Mouse (Mus musculus) kidney, adult 2 months (tissue): ENCODE measurements around the gene Cldn7. TPM values are rescaled to one million over a fixed set of nuclear protein-coding genes. Genes with fewer than 3 reads are reported as not detected.
A peak's percentile ranks its signal among the peaks of the same experiment; 100 is the strongest.

Experiments used
- DNase-seq: peaks from one replicate; pipeline ENCODE4 v3.0.0; 2021
- H3K27ac ChIP-seq: fragments of 200-500 bp; 2 replicates; pipeline ENCODE4 v1.5.1; 2012; ENCODE audit warnings: low read depth, low read length, control low read depth, inconsistent platforms; ENCODE audit not compliant: insufficient read depth
- H3K27me3 ChIP-seq: fragments of 200-500 bp; replicated peaks from 2 replicates; pipeline ENCODE4 v1.6.1; 2012; ENCODE audit warnings: mild to moderate bottlenecking, moderate library complexity, low read length, inconsistent platforms; ENCODE audit not compliant: control insufficient read depth, insufficient read depth
- H3K36me3 ChIP-seq: fragments of 200-500 bp; 2 replicates; pipeline ENCODE4 v1.6.1; 2012; ENCODE audit warnings: mild to moderate bottlenecking, moderate library complexity, low read length, inconsistent platforms; ENCODE audit not compliant: control insufficient read depth, insufficient read depth
- H3K4me1 ChIP-seq: fragments of 200-500 bp; 2 replicates; pipeline ENCODE4 v1.6.1; 2011; ENCODE audit warnings: low read length; ENCODE audit not compliant: control insufficient read depth, insufficient read depth
- H3K4me3 ChIP-seq: fragments of 200-500 bp; 2 replicates; pipeline ENCODE4 v1.5.1; 2011; ENCODE audit warnings: mild to moderate bottlenecking, low read depth, low read length, control low read depth; ENCODE audit not compliant: insufficient read depth
- CTCF ChIP-seq: fragments of 200-500 bp; conservative IDR thresholded peaks from 2 replicates; pipeline ENCODE4 v1.5.1; 2011; ENCODE audit warnings: low read depth, mild to moderate bottlenecking, control low read depth, low read length, moderate library complexity, mixed read lengths; ENCODE audit not compliant: insufficient read depth, insufficient read length
- POLR2A ChIP-seq: fragments of 200-500 bp; IDR thresholded peaks from one replicate; pipeline ENCODE4 v1.6.1; 2011; ENCODE audit warnings: low read depth, low read length, control low read depth
- WGBS: fragments of 180-500 bp; shearing (Covaris S2); methylation state at CpG from one replicate; pipeline ENCODE4 v1.1.7; 2018; 5-methylcytosine and 5-hydroxymethylcytosine counted together
- polyA plus RNA-seq: library from polyadenylated mRNA; depleted of rRNA; stranded (reverse); fragments of >200 nt; gene quantifications from 2 replicates; pipeline ENCODE4 v1.2.3, GENCODE M21; 2012

The Cldn7 gene
- polyA plus RNA-seq, 1 experiment: 40.0 TPM

- H3K27me3 ChIP-seq: no peaks in the 10 kb centered on the region
- peaks cover 2% of the 10 kb centered on the region for H3K36me3 ChIP-seq
- peak within 1 kb of the TSS; percentile 80 for H3K4me3 ChIP-seq
- under 1% methylated on average over 42 of the region's 43 CpGs for WGBS
- TF ChIP-seq CTCF (no peak), POLR2A (no peak)
- peaks cover 9% of the 10 kb centered on the region; the same call in 1 of the 2 replicates for H3K4me1 ChIP-seq
- H3K27ac ChIP-seq: peak within 1 kb of the TSS; percentile 89
- DNase-seq: no peak
These were observed 16.7 kb downstream of the Cldn7 start, which contains the start of gene Ctdnep1 for GRCm38 (mm10) chr11:69981141-69981762. Gene Ctdnep1, plus strand, starts transcription at chr11:69981156.

DNA sequence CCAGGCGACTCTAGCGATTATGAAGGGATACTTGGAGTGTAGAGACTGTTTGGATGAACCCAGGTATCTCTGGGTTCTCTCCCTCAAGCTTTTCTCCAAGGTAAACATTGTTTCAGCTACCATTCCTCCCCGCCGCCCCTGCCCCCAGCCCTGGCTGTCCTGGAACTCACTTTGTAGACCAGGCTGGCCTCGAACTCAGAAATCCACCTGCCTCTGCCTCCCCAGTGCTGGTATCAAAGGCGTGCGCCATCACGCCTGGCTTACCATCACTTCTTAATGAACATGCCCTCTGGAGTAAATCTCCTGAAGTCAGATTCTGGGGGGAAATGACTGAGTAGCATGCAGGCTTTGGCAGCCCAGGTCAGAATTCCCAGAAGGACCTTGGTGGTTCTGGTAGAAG is 17.6 kb downstream of the Cldn7 start, which contains the start of gene Elp5:
TSS of gene Elp5 (minus strand) at position 293 of the 400 bp plus-strand sequence.
- 0 out of 2 replicates have a peak within 1 kb of the TSS, but pooled peaks have one; percentile 7 for H3K27ac ChIP-seq
- H3K27me3 ChIP-seq: no peaks in the 10 kb centered on the region
- TF ChIP-seq POLR2A (no peak), CTCF (no peak)
- 41% methylated on average over 8 of the region's 8 CpGs for WGBS
- H3K4me1 ChIP-seq: peaks cover 9% of the 10 kb centered on the region; the same call in 1 of the 2 replicates
- peak within 1 kb of the TSS; percentile 80 for H3K4me3 ChIP-seq
- peaks cover 3% of the 10 kb centered on the region for H3K36me3 ChIP-seq
- no peak for DNase-seq

DNA sequence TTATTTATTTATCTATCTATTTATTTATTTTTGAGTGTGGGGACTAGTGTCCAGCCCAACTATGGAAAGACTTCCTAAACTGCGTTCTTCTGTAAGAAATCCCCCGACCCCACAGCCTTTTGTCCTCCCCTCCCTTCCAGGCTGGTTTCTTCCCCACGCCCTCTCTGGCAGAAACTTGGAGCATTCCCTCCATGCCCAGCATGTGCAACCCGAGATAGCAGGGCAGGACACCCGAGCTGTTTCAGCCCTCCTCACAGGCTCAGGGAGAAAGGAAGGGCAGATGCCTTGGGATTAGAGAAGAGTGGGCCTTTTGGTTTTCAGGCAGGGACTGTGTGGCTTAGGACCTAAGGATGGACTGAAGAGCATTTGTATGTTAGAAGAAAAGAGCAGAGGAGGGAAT is 18.3 kb downstream of the Cldn7 start:
- Histone ChIP-seq H3K4me3 (no peak overlapping the region), H3K27ac (no peak overlapping the region), H3K36me3 (peaks cover 3% of the 10 kb centered on the region), H3K4me1 (peaks cover 9% of the 10 kb centered on the region; the same call in 1 of the 2 replicates), H3K27me3 (no peaks in the 10 kb centered on the region)
- DNase-seq: no peak
- WGBS: 20% methylated on average over 5 of the region's 5 CpGs
- TF ChIP-seq POLR2A (no peak), CTCF (no peak)

DNA sequence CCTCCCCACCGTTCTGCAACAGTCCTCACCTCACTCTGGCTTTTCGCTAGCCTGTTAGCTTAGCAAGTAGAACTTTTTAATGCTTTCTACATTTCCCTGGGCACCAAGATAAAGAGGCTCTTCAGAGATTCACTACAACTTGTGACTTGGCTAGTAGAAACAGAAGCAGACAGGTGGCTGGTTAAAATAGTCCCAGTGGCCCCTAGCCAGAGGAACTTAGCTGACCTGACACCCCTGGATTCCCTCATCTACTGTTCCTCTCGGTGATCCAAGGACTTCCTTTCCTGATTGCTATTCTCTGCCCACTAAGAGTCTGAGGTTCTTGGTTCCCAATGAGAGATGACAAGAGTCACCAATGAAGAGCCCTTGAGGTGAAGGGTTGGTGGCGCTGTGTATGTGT is 18.8 kb downstream of the Cldn7 start:
- 65% methylated on average over 4 of the region's 4 CpGs for WGBS
- DNase-seq: no peak
- H3K27ac ChIP-seq: no peak overlapping the region
- no peak overlapping the region for H3K4me3 ChIP-seq
- TF ChIP-seq CTCF: no peak
- no peak for TF ChIP-seq POLR2A
- peaks cover 9% of the 10 kb centered on the region; the same call in 1 of the 2 replicates for H3K4me1 ChIP-seq
- H3K27me3 ChIP-seq: no peaks in the 10 kb centered on the region
- H3K36me3 ChIP-seq: peaks cover 3% of the 10 kb centered on the region

DNA sequence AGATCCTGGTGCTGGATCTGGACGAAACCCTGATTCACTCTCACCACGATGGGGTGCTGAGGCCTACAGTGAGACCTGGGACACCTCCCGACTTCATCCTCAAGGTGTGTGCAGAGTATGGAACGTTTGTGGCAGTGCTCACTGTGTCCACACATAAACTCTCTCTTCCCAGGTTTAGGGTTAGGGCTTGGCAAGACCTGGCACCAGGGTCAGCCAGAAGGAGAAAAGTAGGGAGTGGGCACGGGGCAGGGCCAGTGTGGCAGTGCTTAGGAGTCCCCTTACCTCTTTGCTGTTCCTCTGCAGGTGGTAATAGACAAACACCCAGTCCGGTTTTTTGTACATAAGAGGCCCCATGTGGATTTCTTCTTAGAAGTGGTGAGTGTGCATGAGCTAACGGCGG is 19.9 kb downstream of the Cldn7 start:
- WGBS: 90% methylated on average over 8 of the region's 8 CpGs
- H3K4me3 ChIP-seq: no peak overlapping the region
- H3K27ac ChIP-seq: no peak overlapping the region
- no peaks in the 10 kb centered on the region for H3K27me3 ChIP-seq
- H3K4me1 ChIP-seq: peaks cover 9% of the 10 kb centered on the region; the same call in 1 of the 2 replicates
- TF ChIP-seq POLR2A (no peak), CTCF (no peak)
- no peak for DNase-seq
- peaks cover 3% of the 10 kb centered on the region for H3K36me3 ChIP-seq

- 84% methylated on average over 8 of the region's 8 CpGs for WGBS
- peaks cover 3% of the 10 kb centered on the region; the same call in 1 of the 2 replicates for H3K4me1 ChIP-seq
- TF ChIP-seq CTCF (no peak), POLR2A (no peak)
- peaks cover 4% of the 10 kb centered on the region for H3K36me3 ChIP-seq
- no peak overlapping the region for H3K27ac ChIP-seq
- DNase-seq: no peak
- H3K27me3 ChIP-seq: no peaks in the 10 kb centered on the region
- H3K4me3 ChIP-seq: no peak overlapping the region
These were observed 25.4 kb downstream of the Cldn7 start for GRCm38 (mm10) chr11:69989949-69990348.

GRCm38 (mm10) chr11:69990850-69991691 is 26.5 kb downstream of the Cldn7 start, which contains the start of gene Gabarap:
Gene Gabarap, plus strand, starts transcription at chr11:69991143.
- TF ChIP-seq CTCF: no peak
- peak; percentile 58 for TF ChIP-seq POLR2A
- peak within 1 kb of the TSS; percentile 100 for H3K27ac ChIP-seq
- peak within 1 kb of the TSS; percentile 96 for H3K4me3 ChIP-seq
- peaks cover 4% of the 10 kb centered on the region for H3K36me3 ChIP-seq
- under 1% methylated on average over 40 of the region's 40 CpGs for WGBS
- H3K27me3 ChIP-seq: no peaks in the 10 kb centered on the region
- H3K4me1 ChIP-seq: peaks cover 3% of the 10 kb centered on the region; the same call in 1 of the 2 replicates
- DNase-seq: peak; percentile 99
